Mouse (Mus musculus): ENCODE measurements around the gene Fgfr1op2. TPM values are rescaled to one million over a fixed set of nuclear protein-coding genes. Genes with fewer than 3 reads are reported as not detected.

The Fgfr1op2 gene
- total and polyA plus RNA-seq, 3 experiments, result 73.0 to 101 (median 94.1) TPM

DNA sequence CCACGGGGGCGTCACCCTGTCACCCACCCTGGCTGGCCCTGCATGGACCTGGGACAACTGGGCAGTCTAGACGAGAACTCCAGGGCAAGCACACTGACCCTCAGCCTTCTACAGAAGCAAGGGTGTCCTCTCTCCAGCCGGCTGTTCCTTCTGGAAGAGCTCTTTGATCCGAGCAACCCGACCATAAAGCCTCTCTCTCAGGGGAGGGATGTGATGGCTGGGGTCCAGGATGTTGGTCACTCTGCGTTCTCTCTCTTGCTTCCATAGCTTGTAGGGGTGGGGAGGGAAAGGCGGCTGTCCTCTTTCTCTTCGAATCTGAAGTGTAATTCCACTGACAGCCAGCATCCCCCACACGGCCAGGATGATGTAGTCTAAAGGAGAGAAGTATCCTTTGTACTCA is 26.6 kb downstream of the Fgfr1op2 start:
- in situ Hi-C loops (cut with MboI; ENCODE audit: low pct_ligation_motif_present, low pct_unique_long_range_greater_than_20kb, low sequenced_read_pairs), result no loop called here
- Histone ChIP-seq H3K79me2 (replicated peaks; ENCODE audit: control insufficient read depth, extremely low read depth, insufficient read depth, poor library complexity, severe bottlenecking) (no peaks in the 10 kb centered on the region), H3K27me3 (replicated peaks) (no peaks in the 10 kb centered on the region), H3K4me2 (ENCODE audit: insufficient read depth, low read depth, poor library complexity, severe bottlenecking) (no peak overlapping the region), H3K9me3 (replicated peaks; ENCODE audit: low read length) (no peaks in the 10 kb centered on the region), H3K4me3 (replicated peaks in 1 of 3; ENCODE audit: low read depth in 2 of 3, low read length in 2 of 3, poor library complexity in 1 of 3) (no peak overlapping the region), H3K27ac (ENCODE audit: insufficient read depth, low read depth) (no peak overlapping the region), H3K4me1 (ENCODE audit: control insufficient read depth in 1 of 2, insufficient read depth in 2 of 2) (no peaks in the 10 kb centered on the region), H3K9ac (ENCODE audit: insufficient read depth, low read depth) (no peak overlapping the region), H3K36me3 (replicated peaks in 1 of 2; ENCODE audit: control insufficient read depth in 1 of 2, insufficient read depth in 1 of 2, low read length in 1 of 2) (peaks cover 58 to 87% of the 10 kb centered on the region in 2 experiments)
- dilution Hi-C loops (cut with MboI; ENCODE audit: extremely low pct_ligation_motif_present, extremely low pct_unique_long_range_greater_than_20kb, low sequenced_read_pairs), result no loop called here
- no peak for TF ChIP-seq MEF2A (IDR thresholded peaks at IDR 0.05; ENCODE audit: borderline replicate concordance, low read depth, low read length)
- TF ChIP-seq POLR2A (IDR thresholded peaks at IDR 0.05; ENCODE audit: low read depth, low read length), result no peak
- no peak for TF ChIP-seq TCF12 (IDR thresholded peaks at IDR 0.05; ENCODE audit: low read depth, low read length)
- no peak for DNase-seq (ENCODE audit: extremely low read depth)

DNA sequence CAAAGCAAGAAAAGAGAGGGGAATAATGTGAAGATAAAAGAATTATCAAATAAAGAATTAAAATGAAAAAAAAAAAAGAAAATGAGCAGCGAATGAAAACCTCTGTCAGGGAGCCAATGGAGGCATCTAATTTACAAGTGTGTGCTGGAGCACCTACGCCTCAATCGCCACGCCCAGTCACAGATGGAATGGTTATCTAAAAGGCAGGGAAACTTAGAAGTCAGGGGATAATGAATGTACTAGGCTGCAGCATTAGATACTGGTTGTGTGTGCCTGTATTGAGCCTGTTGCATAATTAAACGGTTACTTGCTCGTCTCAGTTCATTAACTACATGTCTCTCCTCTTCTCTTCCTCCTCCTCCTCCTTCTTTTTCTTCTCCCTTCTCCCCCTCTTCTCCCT is 34.4 kb downstream of the Fgfr1op2 start:
- dilution Hi-C loops (cut with MboI; ENCODE audit: extremely low pct_ligation_motif_present, extremely low pct_unique_long_range_greater_than_20kb, low sequenced_read_pairs), result no loop called here
- peaks cover 45 to 82% of the 10 kb centered on the region in 2 experiments for H3K36me3 ChIP-seq (replicated peaks in 1 of 2; ENCODE audit: control insufficient read depth in 1 of 2, insufficient read depth in 1 of 2, low read length in 1 of 2)
- H3K4me3 ChIP-seq (replicated peaks in 1 of 3; ENCODE audit: low read depth in 2 of 3, low read length in 2 of 3, poor library complexity in 1 of 3), result no peak overlapping the region
- in situ Hi-C loops (cut with MboI; ENCODE audit: low pct_ligation_motif_present, low pct_unique_long_range_greater_than_20kb, low sequenced_read_pairs), result no loop called here
- no peak for DNase-seq (ENCODE audit: extremely low read depth)
- no peaks in the 10 kb centered on the region for H3K9me3 ChIP-seq (replicated peaks; ENCODE audit: low read length)
- H3K4me2 ChIP-seq (ENCODE audit: insufficient read depth, low read depth, poor library complexity, severe bottlenecking), result no peak overlapping the region
- TF ChIP-seq BHLHE40 (IDR thresholded peaks at IDR 0.05; ENCODE audit: low read depth, low read length), result no peak
- TF ChIP-seq SMC3 (IDR thresholded peaks at IDR 0.05; ENCODE audit: low read depth, low read length), result no peak
- no peak for TF ChIP-seq RCOR1 (conservative IDR thresholded peaks at IDR 0.05; ENCODE audit: low read depth, low read length)
- TF ChIP-seq MAZ (IDR thresholded peaks at IDR 0.05; ENCODE audit: low read depth, low read length), result no peak
- no peak for TF ChIP-seq CTCF (conservative IDR thresholded peaks at IDR 0.05 in 1 of 2, IDR thresholded peaks at IDR 0.05 in 1 of 2; ENCODE audit: low read depth in 2 of 2, low read length in 2 of 2)
- TF ChIP-seq PAX5 (IDR thresholded peaks at IDR 0.05; ENCODE audit: low read length), result no peak
- no peak for TF ChIP-seq USF2 (conservative IDR thresholded peaks at IDR 0.05; ENCODE audit: low read depth, low read length)
- TF ChIP-seq POLR2AphosphoS2 (IDR thresholded peaks at IDR 0.05; ENCODE audit: low read depth, low read length), result no peak
- TF ChIP-seq MXI1 (IDR thresholded peaks at IDR 0.05; ENCODE audit: low read depth, low read length), result no peak
- no peak for TF ChIP-seq NELFE (IDR thresholded peaks at IDR 0.05; ENCODE audit: low read depth, low read length)
- TF ChIP-seq ELF1 (IDR thresholded peaks at IDR 0.05; ENCODE audit: low read depth, low read length), result no peak
- no peak for TF ChIP-seq TBP (conservative IDR thresholded peaks at IDR 0.05; ENCODE audit: low read depth, low read length)
- TF ChIP-seq HCFC1 (IDR thresholded peaks at IDR 0.05; ENCODE audit: low read depth, low read length), result no peak
- TF ChIP-seq JUND (conservative IDR thresholded peaks at IDR 0.05; ENCODE audit: low read depth, low read length), result no peak
- TF ChIP-seq EP300 (IDR thresholded peaks at IDR 0.05; ENCODE audit: low read length), result no peak
- H3K4me1 ChIP-seq (ENCODE audit: control insufficient read depth in 1 of 2, insufficient read depth in 2 of 2), result peaks cover 0 to 7% of the 10 kb centered on the region in 2 experiments; a peak in 2 of 4 replicates
- H3K27me3 ChIP-seq (replicated peaks), result no peaks in the 10 kb centered on the region
- no peak overlapping the region for H3K9ac ChIP-seq (ENCODE audit: insufficient read depth, low read depth)
- no peaks in the 10 kb centered on the region for H3K79me2 ChIP-seq (replicated peaks; ENCODE audit: control insufficient read depth, extremely low read depth, insufficient read depth, poor library complexity, severe bottlenecking)
- no peak overlapping the region for H3K27ac ChIP-seq (ENCODE audit: insufficient read depth, low read depth)

Measured in CH12.LX (cell line).